Mouse (Mus musculus): ENCODE data around the gene Abcg3. TPM values are rescaled to one million over a fixed set of nuclear protein-coding genes. Genes with fewer than 3 reads are reported as not detected.
"Not testable (repeated sequence)": the region's sequence is repeated elsewhere in the genome, so short reads cannot be mapped to it uniquely, and the experiment has no call there.

The Abcg3 gene
- polyA plus RNA-seq, 1 experiment from 2014 or later: 3.9 TPM

DNA sequence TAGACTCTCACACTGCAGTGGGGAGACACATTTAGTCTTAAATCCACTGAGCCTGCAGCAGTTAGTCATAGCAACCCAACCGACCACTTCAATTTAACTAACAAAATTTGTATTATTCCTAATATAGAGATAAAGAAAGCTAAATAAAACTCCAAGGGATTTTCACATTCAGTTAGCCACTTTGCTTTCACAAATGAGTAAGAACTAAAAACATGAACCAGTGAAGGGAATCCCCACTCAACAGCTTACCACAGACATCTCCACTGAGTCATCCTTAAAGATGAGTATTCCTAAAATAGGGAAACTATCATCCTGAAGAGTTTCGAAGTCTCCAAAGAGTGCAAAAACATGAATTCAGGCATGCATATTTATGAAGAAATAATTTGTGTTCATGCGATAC lies 27.3 kb downstream of the Abcg3 start:
- ATAC-seq (replicated peaks; ENCODE audit: extremely low read depth, insufficient read depth, low FRiP score): no peak
- Histone ChIP-seq H3K4me2 (ENCODE audit: low read depth, low read length) (no peak overlapping the region), H3K9ac (ENCODE audit: low read length) (no peak overlapping the region), H3K27me3 (ENCODE audit: control insufficient read depth, insufficient read depth, low read length) (no peaks in the 10 kb centered on the region), H3K27ac (ENCODE audit: low read length) (no peak overlapping the region), H3K9me3 (replicated peaks; ENCODE audit: control insufficient read depth, low read length) (no peaks in the 10 kb centered on the region; the same call in 1 of the 2 replicates), H3K4me3 (ENCODE audit: low read length) (no peak overlapping the region), H3K36me3 (ENCODE audit: control insufficient read depth, insufficient read depth) (no peaks in the 10 kb centered on the region), H3K4me1 (ENCODE audit: control insufficient read depth, insufficient read depth, low read length) (no peaks in the 10 kb centered on the region)
- WGBS: 81% methylated on average over 3 of the region's 3 CpGs

DNA sequence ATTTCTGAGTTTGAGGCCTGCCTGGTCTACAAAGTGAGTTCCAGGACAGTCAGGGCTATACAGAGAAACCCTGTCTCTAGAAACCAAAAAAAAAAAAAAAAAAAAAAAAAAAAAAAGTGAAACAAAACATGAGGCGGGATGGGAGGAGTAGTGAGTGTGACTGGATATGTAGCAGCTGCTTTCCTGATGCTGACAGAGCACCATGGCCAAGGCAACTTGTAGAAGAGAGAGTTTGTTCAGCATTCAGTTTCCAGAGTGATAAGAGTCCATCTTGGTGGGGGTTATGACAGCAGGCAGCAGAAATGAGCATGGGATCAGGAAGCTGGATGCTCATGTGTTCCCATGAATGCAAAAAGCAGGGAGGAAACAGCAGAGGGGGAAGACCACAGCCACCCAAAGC lies 35.6 kb downstream of the Abcg3 start:
- H3K9ac ChIP-seq (ENCODE audit: low read length): no peak overlapping the region
- H3K4me1 ChIP-seq (ENCODE audit: control insufficient read depth, insufficient read depth, low read length): no peaks in the 10 kb centered on the region
- no peak overlapping the region for H3K27ac ChIP-seq (ENCODE audit: low read length)
- H3K36me3 ChIP-seq (ENCODE audit: control insufficient read depth, insufficient read depth): no peaks in the 10 kb centered on the region
- no peak for ATAC-seq (replicated peaks; ENCODE audit: extremely low read depth, insufficient read depth, low FRiP score)
- no peak overlapping the region for H3K4me3 ChIP-seq (ENCODE audit: low read length)
- peaks cover 4% of the 10 kb centered on the region; the same call in 1 of the 2 replicates for H3K9me3 ChIP-seq (replicated peaks; ENCODE audit: control insufficient read depth, low read length)
- no peaks in the 10 kb centered on the region for H3K27me3 ChIP-seq (ENCODE audit: control insufficient read depth, insufficient read depth, low read length)
- H3K4me2 ChIP-seq (ENCODE audit: low read depth, low read length): no peak overlapping the region
- 65% methylated on average over 1 of the region's 1 CpGs for WGBS

DNA sequence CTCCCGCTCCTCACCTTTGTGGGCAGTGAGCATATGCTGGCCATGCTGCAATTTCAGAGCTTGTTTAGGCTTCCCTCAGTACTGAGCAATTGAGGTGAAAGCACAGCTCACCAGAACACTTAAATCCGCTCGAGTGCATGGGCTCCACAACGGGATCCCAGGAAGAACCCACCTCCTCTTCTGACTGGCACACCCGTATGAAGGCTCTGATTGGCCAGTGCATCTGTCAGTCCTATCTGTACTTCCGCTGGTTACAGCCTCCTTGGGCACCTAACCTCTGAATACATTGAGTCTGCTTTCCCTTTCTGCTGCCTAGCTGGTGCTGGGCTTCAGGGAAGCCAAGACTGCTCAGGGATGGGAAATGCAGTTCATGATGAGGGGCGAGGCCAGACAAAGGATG lies 48.4 kb downstream of the Abcg3 start:
- H3K4me2 ChIP-seq (ENCODE audit: low read depth, low read length): no peak overlapping the region
- H3K27ac ChIP-seq (ENCODE audit: low read length): no peak overlapping the region
- no peak for ATAC-seq (replicated peaks; ENCODE audit: extremely low read depth, insufficient read depth, low FRiP score)
- H3K36me3 ChIP-seq (ENCODE audit: control insufficient read depth, insufficient read depth): no peaks in the 10 kb centered on the region
- H3K9me3 ChIP-seq (replicated peaks; ENCODE audit: control insufficient read depth, low read length): no peaks in the 10 kb centered on the region; the same call in 1 of the 2 replicates
- no peaks in the 10 kb centered on the region for H3K4me1 ChIP-seq (ENCODE audit: control insufficient read depth, insufficient read depth, low read length)
- H3K27me3 ChIP-seq (ENCODE audit: control insufficient read depth, insufficient read depth, low read length): no peaks in the 10 kb centered on the region
- H3K9ac ChIP-seq (ENCODE audit: low read length): no peak overlapping the region
- 77% methylated on average over 7 of the region's 7 CpGs for WGBS
- H3K4me3 ChIP-seq (ENCODE audit: low read length): no peak overlapping the region

DNA sequence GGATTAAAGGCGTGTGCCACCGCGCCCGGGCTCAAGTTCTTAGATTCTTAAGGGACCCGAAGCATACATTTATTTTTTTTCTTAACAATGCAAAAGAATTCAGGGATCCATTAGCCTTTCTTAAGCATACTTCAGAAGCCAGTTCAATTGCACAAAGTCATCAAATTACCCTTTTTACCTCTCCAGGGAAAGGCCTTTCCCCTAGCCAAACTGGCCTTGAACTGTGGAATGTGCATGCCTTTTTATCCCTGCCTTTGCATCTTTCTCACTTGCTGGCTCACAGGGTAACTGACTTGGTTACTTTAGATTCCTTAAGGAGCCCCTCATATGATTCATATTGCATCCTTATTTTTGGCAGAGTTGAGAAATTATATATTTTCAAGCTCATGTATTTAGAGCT lies 76.0 kb downstream of the Abcg3 start:
- not testable (repeated sequence) for H3K9ac ChIP-seq (ENCODE audit: low read length); H3K4me3 ChIP-seq (ENCODE audit: low read length); H3K9me3 ChIP-seq (replicated peaks; ENCODE audit: control insufficient read depth, low read length); H3K4me1 ChIP-seq (ENCODE audit: control insufficient read depth, insufficient read depth, low read length); H3K36me3 ChIP-seq (ENCODE audit: control insufficient read depth, insufficient read depth); ATAC-seq (replicated peaks; ENCODE audit: extremely low read depth, insufficient read depth, low FRiP score); H3K4me2 ChIP-seq (ENCODE audit: low read depth, low read length); H3K27ac ChIP-seq (ENCODE audit: low read length); H3K27me3 ChIP-seq (ENCODE audit: control insufficient read depth, insufficient read depth, low read length)
- 84% methylated on average over 5 of the region's 5 CpGs for WGBS

Other genes starting within 250 kb of the Abcg3 start
- gene Zfp951, start 122.6 kb downstream of the Abcg3 start, polyA plus RNA-seq (2015; fragmentation: Nextera tagmentation; extraction: Ambion mirVana): 2.3 and 2.4 TPM in 2 replicates
- gene Gbp9, start 156.8 kb upstream of the Abcg3 start, polyA plus RNA-seq (2015; fragmentation: Nextera tagmentation; extraction: Ambion mirVana): 4.8 and 5.9 TPM in 2 replicates
- 3.6 and 7.8 TPM in 2 replicates for gene Gbp8, start 156.8 kb upstream of the Abcg3 start, polyA plus RNA-seq (2015; fragmentation: Nextera tagmentation; extraction: Ambion mirVana)
- 5.0 and 9.5 TPM in 2 replicates for gene Gbp4, start 156.9 kb upstream of the Abcg3 start, polyA plus RNA-seq (2015; fragmentation: Nextera tagmentation; extraction: Ambion mirVana)

Data from heart, embryonic 16.5 days (tissue).